Mouse (Mus musculus) lung, adult 2 months (tissue): Measurements from ENCODE around the gene Rybp. TPM values are rescaled to one million over a fixed set of nuclear protein-coding genes. Genes with fewer than 3 reads are reported as not detected.
A peak's percentile ranks its signal among the peaks of the same experiment; 100 is the strongest.

Experiments
- DNase-seq: peaks from one replicate; pipeline ENCODE4 v3.0.0; 2022
- H3K4me1 ChIP-seq: fragments of 200-500 bp; 2 replicates; pipeline ENCODE4 v1.6.1; 2011; ENCODE audit warnings: low read length; ENCODE audit not compliant: control insufficient read depth, insufficient read depth
- H3K4me3 ChIP-seq: fragments of 200-500 bp; replicated peaks from 2 replicates; pipeline ENCODE3; 2011; ENCODE audit warnings: low read depth, mild to moderate bottlenecking, control low read depth, low read length; ENCODE audit errors: extremely low read depth
- CTCF ChIP-seq: fragments of 200-500 bp; IDR thresholded peaks from 2 replicates; pipeline ENCODE4 v1.5.1; 2011; ENCODE audit warnings: mild to moderate bottlenecking, low read length, control low read depth; ENCODE audit not compliant: insufficient read depth
- POLR2A ChIP-seq: fragments of 200-500 bp; IDR thresholded peaks from 2 replicates; pipeline ENCODE4 v1.6.1; 2011; ENCODE audit warnings: low read depth, mild to moderate bottlenecking, control low read depth, low read length, borderline replicate concordance; ENCODE audit errors: extremely low read depth
- WGBS: fragments of 180-500 bp; shearing (Covaris S2); methylation state at CpG from one replicate; pipeline ENCODE4 v1.1.7; 2018; 5-methylcytosine and 5-hydroxymethylcytosine counted together
- polyA plus RNA-seq: library from polyadenylated mRNA; depleted of rRNA; stranded (reverse); fragments of >200 nt; gene quantifications from 2 replicates; pipeline ENCODE4 v1.2.3, GENCODE M21; 2012; rRNA removed

The Rybp gene
- polyA plus RNA-seq = 26.1 and 30.6 TPM in 2 replicates

DNA sequence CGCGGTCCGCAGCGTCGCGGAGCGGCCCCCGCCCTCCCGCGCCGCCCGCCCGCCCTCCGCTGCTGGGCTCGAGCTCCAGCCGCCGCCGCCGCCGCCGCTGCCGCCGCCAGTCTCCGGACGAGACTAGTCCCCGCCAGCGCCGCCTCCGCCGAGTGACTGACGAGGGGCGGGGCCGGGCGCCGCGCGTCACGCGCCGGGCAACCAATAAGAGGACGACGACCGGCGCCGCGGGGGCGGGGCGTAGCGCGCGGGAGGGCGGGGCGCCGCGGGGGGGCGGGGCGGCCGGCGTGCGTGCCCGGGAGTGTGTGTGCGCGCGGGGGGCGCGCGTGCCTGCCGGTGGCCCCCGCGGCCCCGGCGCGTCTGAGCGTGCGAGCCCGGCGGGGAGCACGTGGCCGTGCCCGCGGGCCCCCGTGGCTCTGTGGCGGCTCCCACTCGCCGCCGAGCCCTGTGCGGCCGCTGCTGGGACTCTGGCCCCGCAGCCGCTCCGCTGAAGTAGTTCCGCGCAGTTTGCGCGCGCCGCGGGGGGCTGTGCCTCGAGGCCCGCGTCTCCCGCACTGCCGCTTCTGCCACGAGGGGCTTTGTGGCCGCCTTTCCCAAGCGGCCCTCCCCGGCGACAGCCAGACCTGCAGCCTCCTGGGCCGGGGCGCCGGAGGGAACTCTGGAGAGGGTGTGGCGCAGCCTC, at the start of gene Rybp:
Gene Rybp, minus strand, starts transcription at position 152 of the 682 bp plus-strand sequence.
- peak; percentile 88 for DNase-seq
- TF ChIP-seq POLR2A = no peak
- no peak for TF ChIP-seq CTCF
- Histone ChIP-seq H3K4me1 (peaks cover 9% of the 10 kb centered on the region), H3K4me3 (peak within 1 kb of the TSS; percentile 69)
- 2% methylated on average over 75 of the region's 112 CpGs for WGBS

- no peak overlapping the region for H3K4me3 ChIP-seq
- no peak for TF ChIP-seq CTCF
- no peak for TF ChIP-seq POLR2A
- H3K4me1 ChIP-seq = no peaks in the 10 kb centered on the region
- 55% methylated on average over 14 of the region's 14 CpGs for WGBS
- peak; percentile 12 for DNase-seq
These were observed 49.4 kb upstream of the Rybp start for GRCm38 (mm10) chr6:100336591-100337148.

DNA sequence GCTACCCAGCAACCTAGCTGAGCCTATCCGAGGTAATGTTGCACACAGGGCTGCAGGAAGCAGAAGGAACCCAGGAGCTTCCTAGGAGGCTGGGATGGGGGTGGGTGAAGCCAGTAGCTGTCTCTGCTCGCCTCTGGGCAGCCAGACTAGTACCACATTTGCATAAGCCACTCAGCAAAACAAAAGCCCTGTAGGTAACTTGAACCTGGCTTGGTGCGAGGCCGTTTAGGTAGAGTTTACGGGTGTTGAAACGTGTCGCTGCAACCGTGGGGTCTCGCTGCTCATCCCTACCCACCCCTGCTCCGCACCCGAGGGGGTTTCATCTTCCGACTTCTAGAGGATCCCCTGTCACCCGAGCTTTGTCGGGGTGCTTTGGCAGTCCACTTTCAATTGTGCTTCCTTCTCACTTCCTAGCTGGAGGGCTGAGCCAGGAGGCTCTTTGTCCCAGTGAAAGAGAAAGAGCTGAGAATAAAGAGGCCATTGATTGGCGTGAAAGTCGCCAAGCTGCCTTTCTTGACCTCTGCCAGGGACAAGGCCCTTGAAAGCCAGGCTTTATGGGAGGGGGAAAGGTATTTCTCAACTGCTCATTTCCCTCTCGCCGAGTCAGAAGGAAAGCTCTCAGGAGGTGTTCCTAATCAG, 48.3 kb upstream of the Rybp start:
- Histone ChIP-seq H3K4me1 (no peaks in the 10 kb centered on the region), H3K4me3 (peak overlapping the region; percentile 22)
- no peak for TF ChIP-seq CTCF
- no peak for TF ChIP-seq POLR2A
- WGBS = 31% methylated on average over 18 of the region's 18 CpGs
- DNase-seq = peak; percentile 32

GRCm38 (mm10) chr6:100333745-100334144, 46.5 kb upstream of the Rybp start:
- no peak overlapping the region for H3K4me3 ChIP-seq
- H3K4me1 ChIP-seq = 0 out of 2 replicates have a peak, but pooled peaks cover 3% of the 10 kb centered on the region
- no peak for DNase-seq
- 78% methylated on average over 7 of the region's 7 CpGs for WGBS
- TF ChIP-seq CTCF (no peak), POLR2A (no peak)

- no peak for DNase-seq
- Histone ChIP-seq H3K4me3 (no peak overlapping the region), H3K4me1 (0 out of 2 replicates have a peak, but pooled peaks cover 3% of the 10 kb centered on the region)
- TF ChIP-seq POLR2A = no peak
- no peak for TF ChIP-seq CTCF
- WGBS = 92% methylated on average over 4 of the region's 4 CpGs
These were observed 45.2 kb upstream of the Rybp start for GRCm38 (mm10) chr6:100332479-100332878.

- WGBS = 43% methylated on average over 8 of the region's 8 CpGs
- DNase-seq = no peak
- H3K4me3 ChIP-seq = no peak overlapping the region
- 0 out of 2 replicates have a peak, but pooled peaks cover 3% of the 10 kb centered on the region for H3K4me1 ChIP-seq
- TF ChIP-seq CTCF (no peak), POLR2A (no peak)
These were observed 44.3 kb upstream of the Rybp start for GRCm38 (mm10) chr6:100331582-100331981.

GRCm38 (mm10) chr6:100331055-100331454, 43.8 kb upstream of the Rybp start:
- Histone ChIP-seq H3K4me1 (0 out of 2 replicates have a peak, but pooled peaks cover 3% of the 10 kb centered on the region), H3K4me3 (no peak overlapping the region)
- TF ChIP-seq POLR2A = no peak
- TF ChIP-seq CTCF = no peak
- DNase-seq = no peak
- WGBS = 89% methylated on average over 9 of the region's 9 CpGs

GRCm38 (mm10) chr6:100329542-100329941, 42.3 kb upstream of the Rybp start:
- TF ChIP-seq POLR2A (no peak), CTCF (no peak)
- Histone ChIP-seq H3K4me1 (0 out of 2 replicates have a peak, but pooled peaks cover 3% of the 10 kb centered on the region), H3K4me3 (no peak overlapping the region)
- WGBS = 57% methylated on average over 4 of the region's 4 CpGs
- no peak for DNase-seq

- TF ChIP-seq POLR2A = no peak
- TF ChIP-seq CTCF = no peak
- 31% methylated on average over 5 of the region's 5 CpGs for WGBS
These were observed 39.8 kb upstream of the Rybp start for GRCm38 (mm10) chr6:100327050-100327449.

More at GRCm38 (mm10) chr6:100327050-100327449, 39.8 kb upstream of the Rybp start:
- 0 out of 2 replicates have a peak, but pooled peaks cover 3% of the 10 kb centered on the region for H3K4me1 ChIP-seq
- DNase-seq = peak; percentile 45
- no peak overlapping the region for H3K4me3 ChIP-seq
